Mouse (Mus musculus): ENCODE measurements around the gene 4930556J24Rik. TPM values are rescaled to one million over a fixed set of nuclear protein-coding genes. Genes with fewer than 3 reads are reported as not detected.
A peak's percentile ranks its signal among the peaks of the same experiment; 100 is the strongest.

The 4930556J24Rik gene
- polyA plus RNA-seq, 1 experiment from 2014 or later, result 0.16 TPM

GRCm38 (mm10) chr11:3904673-3905072, 71.9 kb downstream of the 4930556J24Rik start:
- no peak overlapping the region for H3K27ac ChIP-seq (ENCODE audit: low read depth, low read length)
- no peak overlapping the region for H3K4me3 ChIP-seq (ENCODE audit: low read depth, low read length)
- TF ChIP-seq CTCF (IDR thresholded peaks at IDR 0.05; ENCODE audit: low read depth), result no peak
- H3K4me2 ChIP-seq (replicated peaks; ENCODE audit: low read depth), result no peak overlapping the region
- H3K9ac ChIP-seq (ENCODE audit: low read depth, low read length), result no peak overlapping the region
- H3K4me1 ChIP-seq (replicated peaks; ENCODE audit: control insufficient read depth, insufficient read depth, low read length), result no peaks in the 10 kb centered on the region
- no peak for ATAC-seq
- 67% methylated on average over 6 of the region's 6 CpGs for WGBS
- no peaks in the 10 kb centered on the region for H3K36me3 ChIP-seq (ENCODE audit: control insufficient read depth, insufficient read depth)
- H3K9me3 ChIP-seq (ENCODE audit: control insufficient read depth), result no peaks in the 10 kb centered on the region
- H3K27me3 ChIP-seq (replicated peaks; ENCODE audit: control insufficient read depth, insufficient read depth, low read length), result no peaks in the 10 kb centered on the region

GRCm38 (mm10) chr11:3903046-3903445, 73.5 kb downstream of the 4930556J24Rik start:
- H3K27ac ChIP-seq (ENCODE audit: low read depth, low read length), result no peak overlapping the region
- no peaks in the 10 kb centered on the region for H3K27me3 ChIP-seq (replicated peaks; ENCODE audit: control insufficient read depth, insufficient read depth, low read length)
- H3K4me1 ChIP-seq (replicated peaks; ENCODE audit: control insufficient read depth, insufficient read depth, low read length), result no peaks in the 10 kb centered on the region
- TF ChIP-seq CTCF (IDR thresholded peaks at IDR 0.05; ENCODE audit: low read depth), result no peak
- H3K9ac ChIP-seq (ENCODE audit: low read depth, low read length), result no peak overlapping the region
- no peak overlapping the region for H3K4me3 ChIP-seq (ENCODE audit: low read depth, low read length)
- no peak overlapping the region for H3K4me2 ChIP-seq (replicated peaks; ENCODE audit: low read depth)
- H3K36me3 ChIP-seq (ENCODE audit: control insufficient read depth, insufficient read depth), result peaks cover 4% of the 10 kb centered on the region; the same call in 1 of the 2 replicates
- 77% methylated on average over 5 of the region's 5 CpGs for WGBS
- no peak for ATAC-seq
- H3K9me3 ChIP-seq (ENCODE audit: control insufficient read depth), result no peaks in the 10 kb centered on the region

GRCm38 (mm10) chr11:3902516-3902915, 74.1 kb downstream of the 4930556J24Rik start:
- H3K27me3 ChIP-seq (replicated peaks; ENCODE audit: control insufficient read depth, insufficient read depth, low read length), result no peaks in the 10 kb centered on the region
- WGBS, result 92% methylated on average over 3 of the region's 3 CpGs
- H3K9ac ChIP-seq (ENCODE audit: low read depth, low read length), result no peak overlapping the region
- no peak overlapping the region for H3K4me3 ChIP-seq (ENCODE audit: low read depth, low read length)
- no peaks in the 10 kb centered on the region for H3K9me3 ChIP-seq (ENCODE audit: control insufficient read depth)
- no peaks in the 10 kb centered on the region for H3K4me1 ChIP-seq (replicated peaks; ENCODE audit: control insufficient read depth, insufficient read depth, low read length)
- no peak overlapping the region for H3K4me2 ChIP-seq (replicated peaks; ENCODE audit: low read depth)
- no peak overlapping the region for H3K27ac ChIP-seq (ENCODE audit: low read depth, low read length)
- H3K36me3 ChIP-seq (ENCODE audit: control insufficient read depth, insufficient read depth), result peaks cover 7% of the 10 kb centered on the region; the same call in 1 of the 2 replicates
- ATAC-seq, result no peak
- no peak for TF ChIP-seq CTCF (IDR thresholded peaks at IDR 0.05; ENCODE audit: low read depth)

- Histone ChIP-seq H3K4me1 (replicated peaks; ENCODE audit: control insufficient read depth, insufficient read depth, low read length) (no peaks in the 10 kb centered on the region), H3K9ac (ENCODE audit: low read depth, low read length) (no peak overlapping the region), H3K4me3 (ENCODE audit: low read depth, low read length) (no peak overlapping the region), H3K27me3 (replicated peaks; ENCODE audit: control insufficient read depth, insufficient read depth, low read length) (no peaks in the 10 kb centered on the region), H3K27ac (ENCODE audit: low read depth, low read length) (no peak overlapping the region), H3K4me2 (replicated peaks; ENCODE audit: low read depth) (no peak overlapping the region), H3K36me3 (ENCODE audit: control insufficient read depth, insufficient read depth) (peaks cover 7% of the 10 kb centered on the region; the same call in 1 of the 2 replicates), H3K9me3 (ENCODE audit: control insufficient read depth) (no peaks in the 10 kb centered on the region)
- WGBS, result 50% methylated on average over 6 of the region's 6 CpGs
- TF ChIP-seq CTCF (IDR thresholded peaks at IDR 0.05; ENCODE audit: low read depth), result no peak
- ATAC-seq, result no peak
These were observed 76.3 kb downstream of the 4930556J24Rik start for GRCm38 (mm10) chr11:3900296-3900695.

- WGBS, result 70% methylated on average over 1 of the region's 1 CpGs
- no peak overlapping the region for H3K27ac ChIP-seq (ENCODE audit: low read depth, low read length)
- ATAC-seq, result no peak
These were observed 80.6 kb downstream of the 4930556J24Rik start for GRCm38 (mm10) chr11:3895933-3896332.

GRCm38 (mm10) chr11:3895458-3895857, 81.1 kb downstream of the 4930556J24Rik start:
- H3K27me3 ChIP-seq (replicated peaks; ENCODE audit: control insufficient read depth, insufficient read depth, low read length), result no peaks in the 10 kb centered on the region
- H3K4me1 ChIP-seq (replicated peaks; ENCODE audit: control insufficient read depth, insufficient read depth, low read length), result no peaks in the 10 kb centered on the region
- peak overlapping the region; percentile 87 for H3K4me2 ChIP-seq (replicated peaks; ENCODE audit: low read depth)
- WGBS, result under 1% methylated on average over 10 of the region's 10 CpGs
- no peaks in the 10 kb centered on the region for H3K9me3 ChIP-seq (ENCODE audit: control insufficient read depth)
- H3K36me3 ChIP-seq (ENCODE audit: control insufficient read depth, insufficient read depth), result peaks cover 7% of the 10 kb centered on the region; the same call in 1 of the 2 replicates
- no peak for TF ChIP-seq CTCF (IDR thresholded peaks at IDR 0.05; ENCODE audit: low read depth)
- ATAC-seq, result peak; percentile 88
- H3K4me3 ChIP-seq (ENCODE audit: low read depth, low read length), result peak overlapping the region; percentile 40
- peak overlapping the region; percentile 32; the same call in 1 of the 2 replicates for H3K9ac ChIP-seq (ENCODE audit: low read depth, low read length)
- peak overlapping the region; percentile 80 for H3K27ac ChIP-seq (ENCODE audit: low read depth, low read length)

More at GRCm38 (mm10) chr11:3895933-3896332, 80.6 kb downstream of the 4930556J24Rik start:
- Histone ChIP-seq H3K4me3 (ENCODE audit: low read depth, low read length) (no peak overlapping the region), H3K9ac (ENCODE audit: low read depth, low read length) (no peak overlapping the region), H3K4me1 (replicated peaks; ENCODE audit: control insufficient read depth, insufficient read depth, low read length) (no peaks in the 10 kb centered on the region), H3K4me2 (replicated peaks; ENCODE audit: low read depth) (no peak overlapping the region), H3K9me3 (ENCODE audit: control insufficient read depth) (no peaks in the 10 kb centered on the region), H3K27me3 (replicated peaks; ENCODE audit: control insufficient read depth, insufficient read depth, low read length) (no peaks in the 10 kb centered on the region), H3K36me3 (ENCODE audit: control insufficient read depth, insufficient read depth) (peaks cover 7% of the 10 kb centered on the region; the same call in 1 of the 2 replicates)
- TF ChIP-seq CTCF (IDR thresholded peaks at IDR 0.05; ENCODE audit: low read depth), result no peak
